Mouse (Mus musculus) spleen, adult 2 months (tissue): ENCODE results near the gene Esrra. TPM values are rescaled to one million over a fixed set of nuclear protein-coding genes. Genes with fewer than 3 reads are reported as not detected.
"Not testable (repeated sequence)": the region's sequence is repeated elsewhere in the genome, so short reads cannot be mapped to it uniquely, and the experiment has no call there.

Experiments
- DNase-seq, 2 experiments: peaks; one replicate each; pipeline versions ENCODE4 v3.0.0 to v3.0.0-alpha.2; 2012 to 2021; ENCODE audit warnings: low spot score in 2 of 2, low read depth in 1 of 2
- H3K27ac ChIP-seq: fragments of 200-500 bp; 2 replicates; pipeline ENCODE4 v1.5.1; 2012; ENCODE audit warnings: low read length, inconsistent platforms; ENCODE audit not compliant: insufficient read depth
- H3K27me3 ChIP-seq: fragments of 200-500 bp; 2 replicates; pipeline ENCODE4 v1.6.1; 2012; ENCODE audit warnings: mild to moderate bottlenecking, moderate library complexity, low read length, inconsistent platforms; ENCODE audit not compliant: control insufficient read depth, insufficient read depth
- H3K36me3 ChIP-seq: fragments of 200-500 bp; 2 replicates; pipeline ENCODE4 v1.6.1; 2012; ENCODE audit warnings: mild to moderate bottlenecking, low read length, inconsistent platforms; ENCODE audit not compliant: control insufficient read depth, insufficient read depth
- H3K4me1 ChIP-seq: fragments of 200-500 bp; 2 replicates; pipeline ENCODE4 v1.6.1; 2011; ENCODE audit warnings: inconsistent platforms; ENCODE audit not compliant: control insufficient read depth, insufficient read depth, insufficient read length
- H3K4me3 ChIP-seq: fragments of 200-500 bp; 2 replicates; pipeline ENCODE4 v1.5.1; 2011; ENCODE audit warnings: mild to moderate bottlenecking, inconsistent platforms; ENCODE audit not compliant: insufficient read depth, insufficient read length; ENCODE audit errors: extremely low read depth
- CTCF ChIP-seq: fragments of 200-500 bp; IDR thresholded peaks from 2 replicates; pipeline ENCODE4 v1.5.1; 2011; ENCODE audit warnings: mild to moderate bottlenecking, inconsistent platforms; ENCODE audit not compliant: insufficient read depth, insufficient read length, insufficient replicate concordance; ENCODE audit errors: extremely low read depth
- POLR2A ChIP-seq: fragments of 200-500 bp; IDR thresholded peaks from 2 replicates; pipeline ENCODE4 v1.6.1; 2011; ENCODE audit warnings: low read depth, low read length, inconsistent platforms
- WGBS: fragments of 180-500 bp; shearing (Covaris S2); methylation state at CpG from one replicate; pipeline ENCODE4 v1.1.7; 2018; 5-methylcytosine and 5-hydroxymethylcytosine counted together
- polyA plus RNA-seq: library from polyadenylated mRNA; depleted of rRNA; stranded (reverse); fragments of >200 nt; gene quantifications from 2 replicates; pipeline ENCODE4 v1.2.3, GENCODE M21; 2012

Esrra gene
- polyA plus RNA-seq, 1 experiment: 48.4 TPM

DNA sequence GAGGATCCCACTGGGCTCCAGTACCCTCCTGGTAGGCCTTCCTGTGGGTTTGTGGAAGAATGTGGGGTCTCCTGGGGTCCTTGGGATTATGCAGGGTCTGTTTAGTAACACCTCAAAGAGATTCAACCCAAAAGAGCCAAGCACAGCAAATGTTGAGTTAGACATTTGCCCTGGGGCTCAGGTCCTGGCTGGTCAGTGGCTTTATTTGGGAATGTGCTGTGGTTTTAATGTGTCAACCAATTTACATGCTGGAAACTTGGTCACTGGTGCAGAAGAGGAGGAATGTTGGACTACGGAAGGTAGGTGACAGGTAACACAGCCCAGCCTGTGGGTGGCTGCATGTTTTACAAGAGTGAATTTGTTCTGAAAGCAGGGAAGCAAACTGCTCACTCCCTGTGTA, 18.6 kb downstream of the Esrra start:
- H3K27ac ChIP-seq: no peak overlapping the region
- 97% methylated on average over 1 of the region's 1 CpGs for WGBS
- no peaks in the 10 kb centered on the region for H3K27me3 ChIP-seq
- peaks cover 13% of the 10 kb centered on the region for H3K36me3 ChIP-seq
- no peak for TF ChIP-seq POLR2A
- no peak for TF ChIP-seq CTCF
- no peak for DNase-seq
- H3K4me3 ChIP-seq: no peak overlapping the region
- H3K4me1 ChIP-seq: peaks cover 2% of the 10 kb centered on the region; the same call in 1 of the 2 replicates

DNA sequence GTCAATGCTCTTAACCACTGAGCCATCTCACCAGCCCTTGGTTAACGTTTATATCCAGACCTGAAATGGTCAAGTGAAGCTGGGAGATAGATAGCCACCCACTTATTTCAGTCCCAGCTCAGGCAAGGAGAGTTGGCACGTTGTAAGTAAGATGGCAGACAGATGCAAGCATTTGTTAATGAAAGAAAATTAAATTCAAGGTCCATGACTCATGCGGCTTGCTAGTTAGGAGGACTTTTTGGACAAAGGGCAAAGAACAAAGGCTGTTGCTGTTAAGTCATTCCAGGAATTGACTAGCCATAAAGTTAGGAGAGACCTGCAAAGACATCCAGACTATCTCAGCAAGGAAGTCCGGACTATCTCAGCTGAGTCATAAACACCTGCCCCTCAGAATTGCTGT, 22.0 kb downstream of the Esrra start:
- TF ChIP-seq CTCF (no peak), POLR2A (no peak)
- no peaks in the 10 kb centered on the region for H3K27me3 ChIP-seq
- WGBS: 91% methylated on average over 4 of the region's 4 CpGs
- no peak overlapping the region for H3K4me3 ChIP-seq
- no peak for DNase-seq
- no peaks in the 10 kb centered on the region for H3K4me1 ChIP-seq
- H3K36me3 ChIP-seq: no peaks in the 10 kb centered on the region; the same call in 1 of the 2 replicates
- H3K27ac ChIP-seq: no peak overlapping the region

DNA sequence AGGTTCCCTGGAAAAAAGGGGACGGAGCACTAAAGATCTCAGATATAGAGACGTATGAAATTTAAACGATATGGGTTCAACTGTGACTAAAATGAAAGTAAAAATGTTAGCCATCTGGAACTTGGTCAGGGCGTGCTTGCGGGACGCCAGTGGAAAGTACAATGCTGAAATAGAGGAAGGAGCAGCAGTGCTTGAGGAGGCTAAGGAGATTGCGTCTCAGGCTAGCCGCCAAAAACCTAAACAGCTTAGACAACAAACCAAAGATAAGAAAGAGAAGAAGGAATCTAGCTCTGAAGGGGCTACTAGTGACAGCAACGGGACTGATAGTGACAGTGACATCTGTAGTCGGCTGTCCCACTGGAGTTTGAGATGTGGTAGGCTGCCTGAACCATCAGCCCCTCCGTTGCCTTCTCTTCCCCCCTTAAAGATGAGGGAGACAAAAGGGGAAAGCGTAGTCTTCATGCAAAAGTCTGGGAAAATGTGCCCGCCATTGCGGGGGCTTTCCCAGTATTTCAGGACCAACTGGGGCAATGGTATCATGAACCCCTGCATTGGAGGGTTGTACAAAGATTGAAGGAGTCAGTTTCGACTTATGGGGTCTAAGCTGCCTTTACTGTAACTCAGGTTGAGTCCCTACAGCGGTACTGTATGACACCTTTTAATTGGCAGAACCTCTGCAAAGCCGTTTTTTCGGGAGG, 25.9 kb downstream of the Esrra start:
- peak overlapping the region; percentile 39; the same call in 1 of the 2 replicates for H3K4me3 ChIP-seq
- H3K4me1 ChIP-seq, H3K36me3 ChIP-seq, H3K27me3 ChIP-seq, H3K27ac ChIP-seq, DNase-seq: not testable (repeated sequence)
- whole genome bisulfite sequencing: 51% methylated on average over 18 of the region's 18 CpGs

DNA sequence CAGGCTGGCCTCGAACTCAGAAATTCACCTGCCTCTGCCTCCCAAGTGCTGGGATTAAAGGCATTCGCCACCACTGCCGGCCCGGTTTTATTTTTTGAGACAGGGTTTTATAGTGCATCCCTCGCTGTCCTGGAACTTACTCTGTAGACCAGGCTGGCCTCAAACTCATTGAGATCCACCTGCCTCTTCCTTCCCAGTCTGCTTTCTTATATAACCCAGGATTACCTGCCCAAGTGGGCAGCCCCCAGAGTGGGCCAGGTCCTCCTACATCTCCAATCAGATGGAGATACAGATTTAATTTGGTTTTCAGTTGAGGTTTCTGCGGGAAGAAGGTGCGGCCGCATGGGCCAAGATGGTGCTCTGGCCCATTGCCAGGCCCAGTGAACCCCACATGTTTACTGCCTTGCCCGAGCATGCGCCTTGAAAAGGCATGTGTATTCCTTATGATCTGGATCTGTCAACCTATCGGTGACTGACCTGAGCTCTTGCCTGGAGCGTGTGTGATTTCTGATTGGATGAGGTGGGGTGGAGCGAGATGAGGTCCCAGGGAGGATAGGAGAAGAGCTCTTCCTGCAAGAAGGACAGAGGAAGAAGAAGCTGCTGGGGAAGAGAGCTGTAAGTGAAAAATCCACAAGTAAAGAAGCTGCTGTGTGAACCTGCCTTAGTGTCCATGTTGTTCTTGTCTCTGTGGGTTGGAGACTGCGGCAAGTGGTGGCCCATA, 27.7 kb downstream of the Esrra start:
- WGBS: 97% methylated on average over 14 of the region's 14 CpGs
- no peaks in the 10 kb centered on the region for H3K27me3 ChIP-seq
- H3K4me3 ChIP-seq: no peak overlapping the region
- no peaks in the 10 kb centered on the region for H3K4me1 ChIP-seq
- no peak for DNase-seq
- H3K36me3 ChIP-seq: no peaks in the 10 kb centered on the region
- TF ChIP-seq POLR2A (no peak), CTCF (no peak)
- H3K27ac ChIP-seq: no peak overlapping the region

DNA sequence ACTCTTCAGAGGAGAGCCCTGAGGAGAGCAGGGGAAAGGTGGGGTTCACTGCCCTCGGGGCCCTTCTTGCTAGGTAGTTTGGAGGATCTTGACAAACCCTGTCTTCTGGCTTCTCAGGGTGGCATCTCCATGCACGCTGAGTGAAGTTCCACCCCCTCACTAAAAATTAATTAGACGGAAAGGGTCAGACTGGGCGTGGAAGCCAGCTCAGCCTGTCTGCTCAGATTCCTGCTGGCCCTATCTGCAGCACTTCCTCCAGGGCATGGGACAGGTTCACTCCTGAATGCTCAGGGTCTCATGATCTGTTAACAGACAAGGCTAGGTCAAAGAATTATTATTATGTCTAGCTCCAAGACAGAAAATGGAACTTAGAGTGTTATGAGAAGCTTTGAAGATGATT, 29.1 kb downstream of the Esrra start:
- Histone ChIP-seq H3K27ac (no peak overlapping the region), H3K27me3 (no peaks in the 10 kb centered on the region), H3K4me1 (no peaks in the 10 kb centered on the region), H3K4me3 (no peak overlapping the region), H3K36me3 (no peaks in the 10 kb centered on the region)
- TF ChIP-seq CTCF: no peak
- no peak for TF ChIP-seq POLR2A
- 88% methylated on average over 4 of the region's 4 CpGs for WGBS
- no peak for DNase-seq

DNA sequence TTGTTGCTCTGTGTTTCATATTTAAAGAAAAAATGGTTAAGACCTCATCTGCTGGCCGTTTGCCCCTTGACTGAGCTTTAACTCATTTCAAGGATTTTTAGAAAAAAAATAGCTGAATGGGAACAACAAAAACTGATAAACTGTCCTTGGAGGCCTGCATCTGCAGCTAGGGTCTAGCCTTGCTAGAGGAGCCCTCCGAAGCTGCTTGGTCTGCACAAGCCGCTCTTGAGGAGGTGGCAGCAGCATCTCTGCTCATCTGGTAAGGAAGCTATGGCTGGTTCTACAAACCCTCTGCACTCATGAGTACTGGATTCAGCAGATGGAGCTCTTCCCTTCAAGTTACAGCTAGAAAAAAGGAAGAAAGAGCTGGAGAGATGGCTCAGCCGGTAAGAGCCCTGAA, 43.6 kb downstream of the Esrra start:
- Histone ChIP-seq H3K36me3 (no peaks in the 10 kb centered on the region), H3K27ac (no peak overlapping the region), H3K4me3 (no peak overlapping the region), H3K27me3 (no peaks in the 10 kb centered on the region), H3K4me1 (no peaks in the 10 kb centered on the region)
- DNase-seq: no peak
- TF ChIP-seq POLR2A (no peak), CTCF (no peak)
- WGBS: 87% methylated on average over 4 of the region's 4 CpGs

DNA sequence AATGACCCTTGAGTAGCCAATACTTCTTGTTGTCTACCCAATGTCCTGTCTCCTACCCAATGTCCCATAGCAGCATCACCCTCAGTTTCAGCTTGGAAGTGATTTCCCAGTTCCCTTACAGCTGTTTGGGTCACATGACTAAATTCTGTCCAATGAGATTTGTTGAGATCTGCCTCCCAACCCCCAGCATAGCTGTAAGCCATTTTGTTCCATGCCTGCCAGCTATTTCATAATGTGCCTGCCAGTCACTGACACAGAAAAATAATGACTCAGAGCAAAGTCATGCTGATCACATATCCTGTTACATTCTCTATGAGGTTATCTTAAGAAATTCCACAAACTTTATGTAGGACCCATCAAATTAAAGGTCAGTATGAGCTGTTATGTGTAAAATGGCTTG, 44.8 kb downstream of the Esrra start:
- Histone ChIP-seq H3K4me1 (peaks cover 9% of the 10 kb centered on the region; the same call in 1 of the 2 replicates), H3K27me3 (no peaks in the 10 kb centered on the region), H3K4me3 (no peak overlapping the region), H3K27ac (no peak overlapping the region), H3K36me3 (no peaks in the 10 kb centered on the region)
- TF ChIP-seq POLR2A: no peak
- TF ChIP-seq CTCF: no peak
- no peak for DNase-seq
